Mouse (Mus musculus): ENCODE measurements around the gene Ifitm1. TPM values are rescaled to one million over a fixed set of nuclear protein-coding genes. Genes with fewer than 3 reads are reported as not detected.
"Not testable (repeated sequence)": the region's sequence is repeated elsewhere in the genome, so short reads cannot be mapped to it uniquely, and the experiment has no call there.

Ifitm1 gene
- polyA plus RNA-seq, 1 experiment = 19.9 TPM

DNA sequence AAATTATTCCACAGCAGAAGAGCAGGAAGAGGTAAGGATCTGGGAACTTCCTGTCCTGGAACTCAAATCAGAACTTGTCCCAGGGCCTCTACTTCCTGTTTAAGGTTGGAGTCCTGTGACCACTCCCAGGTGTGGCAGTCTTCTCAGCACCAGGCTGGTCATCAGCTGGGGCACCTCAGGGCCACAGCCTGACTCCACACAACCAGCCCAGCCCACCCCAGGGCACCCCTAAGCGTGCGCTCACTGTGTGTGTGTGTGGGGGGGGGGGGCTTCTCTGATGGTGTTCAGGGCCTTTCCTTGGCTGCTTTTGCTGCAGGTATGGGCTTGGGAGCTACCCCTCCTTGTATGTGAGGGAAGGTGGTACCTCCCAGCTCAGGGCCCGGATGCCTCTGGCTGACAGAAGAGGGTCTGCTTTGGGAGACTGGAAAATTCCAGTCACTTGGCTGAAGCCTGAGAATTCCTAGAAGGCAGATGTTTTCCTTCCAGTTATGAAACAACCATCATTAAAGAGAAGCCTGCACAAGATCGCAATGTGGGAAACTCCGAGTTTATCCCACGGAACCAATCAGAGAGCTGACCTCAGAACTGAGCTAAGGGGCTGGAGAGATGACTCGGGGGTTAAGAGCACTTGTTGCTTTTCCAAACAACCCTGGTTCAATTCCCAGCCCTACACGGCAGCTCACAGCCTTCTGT, 4.6 kb downstream of the Ifitm1 start:
- Histone ChIP-seq H3K36me3 (ENCODE audit: control insufficient read depth, insufficient read depth) (no peaks in the 10 kb centered on the region), H3K4me3 (no peak overlapping the region), H3K27me3 (ENCODE audit: control insufficient read depth, insufficient read depth, insufficient read length) (no peaks in the 10 kb centered on the region), H3ac (ENCODE audit: control insufficient read depth, insufficient read length) (no peak overlapping the region), H3K4me2 (ENCODE audit: low read depth) (no peak overlapping the region), H3K79me2 (ENCODE audit: control insufficient read depth, insufficient read depth) (no peaks in the 10 kb centered on the region)
- no peak for TF ChIP-seq MYOD1 (IDR thresholded peaks at IDR 0.05; ENCODE audit: control insufficient read depth in 1 of 3, insufficient read length in 2 of 3, low read depth in 2 of 3)

DNA sequence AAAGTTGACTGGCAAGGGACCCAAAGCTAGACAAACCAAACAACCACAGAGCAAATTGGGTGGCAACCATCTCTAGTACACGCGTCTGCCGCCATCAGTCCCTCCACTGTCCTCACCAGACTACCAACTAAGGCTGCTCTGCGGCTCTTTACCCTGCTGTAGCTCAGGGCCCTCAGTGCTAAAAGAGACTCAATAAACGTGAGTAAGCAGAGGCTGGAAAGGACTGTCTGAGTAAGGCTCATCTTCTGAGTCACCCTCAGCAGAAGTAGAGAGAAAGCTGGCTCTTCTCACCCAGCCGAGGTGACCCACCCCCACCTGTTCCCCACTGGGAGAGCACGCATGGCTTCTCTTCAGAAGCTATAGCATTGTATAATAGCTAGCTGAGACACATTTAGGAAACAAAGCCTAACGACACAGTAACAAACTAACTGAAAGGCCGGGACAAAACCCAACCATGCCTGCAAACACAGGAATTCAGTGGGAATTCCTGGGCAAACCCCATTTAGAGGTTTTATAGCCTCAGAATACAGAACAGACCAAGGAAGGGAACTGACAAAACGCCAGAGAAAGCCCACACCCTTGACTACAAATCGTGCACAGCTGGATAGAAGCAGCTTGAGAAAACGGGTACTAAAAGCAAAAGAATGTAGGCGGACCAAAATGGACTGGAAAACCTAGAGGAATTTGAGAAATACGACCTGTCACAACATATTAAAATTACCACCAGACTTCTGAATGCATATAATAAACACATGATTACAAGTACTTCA, 6.6 kb downstream of the Ifitm1 start:
- TF ChIP-seq TCF3 (IDR thresholded peaks at IDR 0.05; ENCODE audit: insufficient read length, low read depth) (no peak), CEBPB (IDR thresholded peaks at IDR 0.05; ENCODE audit: insufficient read depth, poor library complexity, severe bottlenecking) (no peak), POLR2AphosphoS2 (IDR thresholded peaks at IDR 0.05; ENCODE audit: insufficient read length, low read depth) (no peak), MYOD1 (IDR thresholded peaks at IDR 0.05; ENCODE audit: control insufficient read depth in 1 of 3, insufficient read length in 2 of 3, low read depth in 2 of 3) (peak in 1 of 3 experiments; percentile 23)
- Histone ChIP-seq H3ac (ENCODE audit: control insufficient read depth, insufficient read length) (no peak overlapping the region), H3K4me2 (ENCODE audit: low read depth) (peak overlapping the region; percentile 84), H3K4me3 (no peak overlapping the region), H3K36me3 (ENCODE audit: control insufficient read depth, insufficient read depth) (no peaks in the 10 kb centered on the region), H3K27me3 (ENCODE audit: control insufficient read depth, insufficient read depth, insufficient read length) (no peaks in the 10 kb centered on the region), H3K79me2 (ENCODE audit: control insufficient read depth, insufficient read depth) (no peaks in the 10 kb centered on the region)

DNA sequence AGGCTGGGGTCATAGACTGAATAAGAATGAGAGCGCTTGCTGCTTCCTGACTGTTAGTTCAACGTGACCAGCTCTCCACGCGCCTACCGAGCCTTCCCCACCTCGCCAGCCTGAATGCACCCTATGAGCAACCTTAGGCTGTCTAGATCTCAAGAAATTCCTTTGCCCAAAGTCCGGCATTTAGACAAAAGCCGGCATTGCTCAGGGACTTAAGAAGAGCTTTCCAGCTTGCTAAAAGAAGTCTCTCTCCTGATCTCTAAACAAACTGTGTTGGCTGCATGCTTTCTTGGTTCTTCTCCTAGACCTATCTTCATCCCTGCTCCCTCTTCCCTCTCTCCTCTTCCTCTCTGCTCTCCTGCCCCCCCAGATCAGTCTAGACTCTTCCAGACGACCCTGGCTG, 7.9 kb downstream of the Ifitm1 start:
- TF ChIP-seq TCF12 (IDR thresholded peaks at IDR 0.05; ENCODE audit: insufficient read depth, poor library complexity, severe bottlenecking) = no peak
- no peak for TF ChIP-seq MAX (IDR thresholded peaks at IDR 0.05; ENCODE audit: low read depth)
- TF ChIP-seq MYOD1 (IDR thresholded peaks at IDR 0.05; ENCODE audit: control insufficient read depth in 1 of 3, insufficient read length in 2 of 3, low read depth in 2 of 3) = no peak
- no peak for TF ChIP-seq SRF (IDR thresholded peaks at IDR 0.05; ENCODE audit: control insufficient read depth, insufficient read length, low read depth)
- TF ChIP-seq REST (IDR thresholded peaks at IDR 0.05; ENCODE audit: insufficient read depth, insufficient read length) = no peak
- no peak for TF ChIP-seq TCF3 (IDR thresholded peaks at IDR 0.05; ENCODE audit: insufficient read length, low read depth)
- no peak for TF ChIP-seq POLR2AphosphoS2 (IDR thresholded peaks at IDR 0.05; ENCODE audit: insufficient read length, low read depth)
- Histone ChIP-seq H3K79me2 (ENCODE audit: control insufficient read depth, insufficient read depth) (no peaks in the 10 kb centered on the region), H3ac (ENCODE audit: control insufficient read depth, insufficient read length) (no peak overlapping the region), H3K4me3 (no peak overlapping the region), H3K27me3 (ENCODE audit: control insufficient read depth, insufficient read depth, insufficient read length) (no peaks in the 10 kb centered on the region), H3K4me2 (ENCODE audit: low read depth) (no peak overlapping the region), H3K36me3 (ENCODE audit: control insufficient read depth, insufficient read depth) (no peaks in the 10 kb centered on the region)

- Histone ChIP-seq H3K4me2 (ENCODE audit: low read depth) (no peak overlapping the region), H3K36me3 (ENCODE audit: control insufficient read depth, insufficient read depth) (no peaks in the 10 kb centered on the region)
These were observed 8.4 kb downstream of the Ifitm1 start for GRCm38 (mm10) chr7:140975465-140975864.

DNA sequence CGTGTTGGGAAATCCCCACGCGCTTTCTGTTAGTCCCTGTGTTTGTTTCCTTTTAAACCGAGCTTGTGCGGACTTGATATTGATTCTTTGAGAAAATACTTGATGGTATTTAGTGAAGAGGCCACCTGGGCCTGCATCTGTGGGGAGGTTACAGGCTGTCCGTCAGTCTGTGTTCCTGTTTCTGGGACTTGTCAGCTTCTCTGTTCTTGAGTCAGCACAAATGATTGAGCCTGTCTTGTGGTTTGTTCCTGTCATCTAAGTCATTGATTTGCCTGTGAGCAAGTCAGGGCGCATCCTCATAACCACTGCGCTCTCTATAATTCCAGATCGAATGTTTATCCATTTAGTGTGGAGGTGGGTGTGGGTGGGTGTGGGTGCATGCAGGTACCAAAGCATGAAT, 9.7 kb downstream of the Ifitm1 start:
- not testable (repeated sequence) for H3K4me3 ChIP-seq; H3K27me3 ChIP-seq (ENCODE audit: control insufficient read depth, insufficient read depth, insufficient read length); H3K4me2 ChIP-seq (ENCODE audit: low read depth); H3K36me3 ChIP-seq (ENCODE audit: control insufficient read depth, insufficient read depth); H3K79me2 ChIP-seq (ENCODE audit: control insufficient read depth, insufficient read depth); H3ac ChIP-seq (ENCODE audit: control insufficient read depth, insufficient read length)

More at GRCm38 (mm10) chr7:140975465-140975864, 8.4 kb downstream of the Ifitm1 start:
- Histone ChIP-seq H3K4me3 (no peak overlapping the region), H3K79me2 (ENCODE audit: control insufficient read depth, insufficient read depth) (no peaks in the 10 kb centered on the region), H3ac (ENCODE audit: control insufficient read depth, insufficient read length) (no peak overlapping the region), H3K27me3 (ENCODE audit: control insufficient read depth, insufficient read depth, insufficient read length) (no peaks in the 10 kb centered on the region)
- TF ChIP-seq CEBPB (IDR thresholded peaks at IDR 0.05; ENCODE audit: insufficient read depth, poor library complexity, severe bottlenecking) (peak; percentile 50; the same call in 1 of the 2 replicates), MYOG (IDR thresholded peaks at IDR 0.05; ENCODE audit: control insufficient read depth in 1 of 3, insufficient read depth in 1 of 3, insufficient read length in 2 of 3, low read depth in 2 of 3) (no peak), REST (IDR thresholded peaks at IDR 0.05; ENCODE audit: insufficient read depth, insufficient read length) (no peak)

DNA sequence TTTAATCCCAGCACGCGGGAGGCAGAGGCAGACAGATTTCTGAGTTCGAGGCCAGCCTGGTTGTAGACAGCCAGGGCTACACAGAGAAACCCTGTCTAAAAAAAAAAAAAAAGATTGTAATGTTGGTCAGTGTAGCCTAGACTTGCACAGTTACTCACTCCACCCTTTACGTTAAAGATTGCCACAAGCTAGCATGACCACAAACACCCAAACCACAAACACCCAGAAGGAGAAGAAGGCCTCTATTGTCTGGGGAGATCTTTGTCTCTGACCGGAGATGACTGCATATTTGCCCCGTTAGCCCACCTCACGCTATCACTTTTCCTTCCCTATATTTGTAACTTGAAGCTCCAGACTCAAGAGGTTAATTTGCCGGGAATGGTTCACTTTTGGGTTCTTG, 14.7 kb downstream of the Ifitm1 start:
- TF ChIP-seq POLR2AphosphoS2 (IDR thresholded peaks at IDR 0.05; ENCODE audit: insufficient read length, low read depth) (no peak), POLR2A (IDR thresholded peaks at IDR 0.05; ENCODE audit: insufficient read length, low read depth) (no peak), CEBPB (IDR thresholded peaks at IDR 0.05; ENCODE audit: insufficient read depth, poor library complexity, severe bottlenecking) (0 out of 2 replicates have a peak, but pooled peaks have one; percentile 19)
- H3K36me3 ChIP-seq (ENCODE audit: control insufficient read depth, insufficient read depth) = no peaks in the 10 kb centered on the region

More for the DNA sequence above, 14.7 kb downstream of the Ifitm1 start:
- Histone ChIP-seq H3K79me2 (ENCODE audit: control insufficient read depth, insufficient read depth) (no peaks in the 10 kb centered on the region), H3K4me3 (no peak overlapping the region), H3ac (ENCODE audit: control insufficient read depth, insufficient read length) (no peak overlapping the region), H3K4me2 (ENCODE audit: low read depth) (peak overlapping the region; percentile 37), H3K27me3 (ENCODE audit: control insufficient read depth, insufficient read depth, insufficient read length) (no peaks in the 10 kb centered on the region)

Data from myocyte (in vitro differentiated cells).